Mouse (Mus musculus): ENCODE results near the gene Adam30.
"Not testable (repeated sequence)": the region's sequence is repeated elsewhere in the genome, so short reads cannot be mapped to it uniquely, and the experiment has no call there.

Gene Adam30

DNA sequence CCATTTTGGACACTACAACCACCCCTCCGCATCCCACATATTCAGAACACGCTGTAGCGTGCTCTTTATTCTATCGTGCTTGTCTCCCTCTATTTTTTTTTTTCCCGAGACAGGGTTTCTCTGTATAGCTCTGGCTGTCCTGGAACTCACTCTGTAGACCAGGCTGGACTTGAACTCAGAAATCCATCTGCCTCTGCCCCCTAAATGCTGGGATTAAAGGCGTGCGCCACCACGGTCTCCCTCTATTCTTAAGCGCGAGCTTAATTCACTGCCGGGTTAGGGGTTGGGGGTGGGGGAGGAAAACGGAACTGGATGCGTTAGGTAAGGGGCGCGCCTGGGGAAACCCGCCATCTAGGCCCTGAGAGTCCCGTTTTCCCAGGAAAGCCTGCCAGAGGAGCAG is at the start of gene Adam30:
Adam30 (plus strand) TSS at position 301 of the 400 bp plus-strand sequence.
- no peak for DNase-seq (ENCODE audit: low spot score)

DNA sequence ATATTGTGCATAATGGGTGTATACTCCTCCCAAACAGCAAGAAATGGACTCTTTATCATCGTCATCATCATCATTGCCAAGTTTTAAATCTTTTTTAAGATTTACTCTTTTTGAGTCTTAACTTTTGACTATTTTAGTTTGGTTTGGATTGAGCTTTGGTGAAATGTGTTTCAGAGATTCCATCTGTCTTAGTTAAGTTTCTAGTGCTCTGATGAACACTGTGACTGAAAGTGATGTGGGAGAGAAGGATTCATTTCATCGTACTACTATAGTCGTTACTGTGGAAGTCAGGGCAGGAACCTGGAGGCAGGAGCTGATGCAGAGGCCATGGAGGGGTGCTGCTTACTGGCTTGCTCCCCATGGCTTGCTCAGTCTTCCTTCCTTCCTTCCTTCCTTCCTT is 42.2 kb upstream of the Adam30 start:
- no peak for DNase-seq (ENCODE audit: low spot score)

DNA sequence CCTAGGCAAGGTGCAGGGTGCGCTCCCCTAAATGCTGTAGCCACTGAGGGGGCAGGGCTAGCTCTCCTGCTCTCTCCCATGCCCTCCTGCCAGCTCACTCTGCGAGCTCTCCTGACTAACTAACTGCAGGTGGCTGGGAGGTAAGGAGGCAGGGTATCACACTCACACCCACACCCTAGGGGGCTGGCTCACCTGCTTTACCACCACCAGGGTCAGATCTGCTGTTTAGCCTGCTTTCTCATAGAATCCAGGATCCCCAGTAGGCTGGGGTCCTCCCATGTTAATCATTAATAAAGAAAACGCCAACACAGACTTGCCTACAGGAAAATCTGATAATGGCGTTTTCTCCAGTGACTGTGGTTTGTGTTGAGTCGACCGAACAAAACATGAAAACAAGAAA is 41.1 kb upstream of the Adam30 start:
- DNase-seq (ENCODE audit: low spot score), result no peak

DNA sequence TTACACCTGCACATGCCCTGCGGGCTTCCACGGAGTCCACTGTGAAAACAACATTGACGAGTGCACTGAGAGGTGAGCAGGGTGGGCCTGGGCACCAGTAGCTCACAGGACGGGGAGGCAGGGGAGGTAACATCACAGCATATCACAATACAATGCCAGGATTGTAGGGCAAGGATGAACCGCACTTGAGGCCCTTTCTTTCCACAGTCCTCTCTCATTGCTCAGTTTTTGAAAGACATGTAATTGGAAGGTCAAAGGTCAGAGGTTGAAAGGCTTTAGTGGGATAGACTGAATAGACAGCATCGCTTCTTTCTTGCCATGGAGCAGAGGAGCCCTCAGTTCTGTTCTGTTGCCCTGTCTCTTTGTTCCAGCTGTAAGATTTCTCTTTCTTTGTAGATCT is 39.5 kb upstream of the Adam30 start:
- no peak for DNase-seq (ENCODE audit: low spot score)

DNA sequence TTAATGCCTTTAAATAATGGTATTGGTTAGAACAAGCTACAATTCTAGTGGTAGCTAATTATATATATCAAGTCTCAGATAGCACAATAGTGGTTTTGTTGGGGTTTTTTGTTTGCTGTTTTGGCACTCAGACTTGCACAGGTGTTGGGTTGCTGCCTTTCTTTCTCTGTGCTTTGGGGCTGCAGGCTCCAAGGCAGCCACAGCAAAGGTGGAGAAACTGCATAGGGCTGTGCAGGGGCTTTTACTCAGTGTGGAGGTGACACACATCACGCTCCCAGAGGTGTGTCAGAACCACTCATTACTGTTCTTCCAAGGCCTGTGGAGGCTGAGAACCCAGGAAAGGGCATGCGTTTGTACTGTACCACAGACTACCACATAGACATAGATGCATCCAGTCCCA is 32.7 kb upstream of the Adam30 start:
- no peak for DNase-seq (ENCODE audit: low spot score)

DNA sequence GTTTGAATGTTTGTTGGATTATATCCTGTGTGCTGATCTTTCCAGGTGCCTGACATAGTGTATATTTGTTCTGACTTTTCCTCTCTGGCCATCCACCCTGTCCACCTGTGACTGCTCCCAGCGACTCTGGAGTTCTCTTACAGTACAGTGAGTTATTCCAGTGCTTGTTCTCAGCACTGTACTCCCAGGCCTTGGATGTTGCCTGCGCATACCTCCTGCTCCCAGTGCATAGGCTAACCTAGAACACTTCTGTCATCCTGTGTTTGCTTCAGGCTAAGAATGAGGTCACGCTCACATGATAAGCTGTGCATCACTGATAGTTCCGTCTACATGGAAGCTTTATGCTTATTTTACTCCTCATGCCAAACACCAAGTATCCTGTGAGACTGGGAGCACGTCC is 31.7 kb upstream of the Adam30 start:
- no peak for DNase-seq (ENCODE audit: low spot score)

DNA sequence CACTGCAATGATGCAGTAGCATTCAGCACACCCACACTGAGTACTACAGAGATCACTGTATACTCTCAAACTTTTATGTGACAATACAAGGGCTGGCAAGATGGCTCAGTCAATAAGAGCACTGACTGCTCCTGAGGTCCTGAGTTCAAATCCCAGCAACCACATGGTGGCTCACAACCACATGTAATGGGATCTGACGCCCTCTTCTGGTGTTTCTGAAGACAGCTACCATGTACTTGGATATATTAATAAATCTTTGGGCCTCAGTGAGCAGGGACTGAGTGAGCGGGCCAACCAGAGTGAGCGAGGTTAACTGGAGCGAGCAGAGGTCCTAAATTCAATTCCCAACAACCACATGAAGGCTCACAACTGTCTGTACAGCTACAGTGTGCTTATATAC is 28.3 kb upstream of the Adam30 start:
- not testable (repeated sequence) for DNase-seq (ENCODE audit: low spot score)

DNA sequence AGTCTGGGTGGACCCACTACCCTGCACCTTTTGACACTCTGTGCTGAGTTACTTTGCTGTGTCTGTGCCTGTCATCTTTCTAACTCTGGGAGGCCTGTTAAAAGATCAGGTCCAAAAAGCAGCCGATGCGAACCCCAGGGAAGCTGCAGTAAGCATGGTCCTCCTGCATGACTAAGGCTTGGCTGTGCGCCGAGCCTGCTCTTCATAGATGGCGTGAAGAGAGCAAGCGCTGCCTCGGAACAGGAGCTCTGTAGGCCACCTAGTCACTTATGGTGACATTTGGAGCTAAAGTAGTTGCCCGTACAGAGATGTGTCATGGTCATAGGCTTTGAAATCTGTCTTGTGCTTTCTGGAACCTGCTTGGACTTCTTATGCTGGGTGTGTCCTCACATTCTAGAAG is 27.8 kb upstream of the Adam30 start:
- DNase-seq (ENCODE audit: low spot score), result no peak

DNA sequence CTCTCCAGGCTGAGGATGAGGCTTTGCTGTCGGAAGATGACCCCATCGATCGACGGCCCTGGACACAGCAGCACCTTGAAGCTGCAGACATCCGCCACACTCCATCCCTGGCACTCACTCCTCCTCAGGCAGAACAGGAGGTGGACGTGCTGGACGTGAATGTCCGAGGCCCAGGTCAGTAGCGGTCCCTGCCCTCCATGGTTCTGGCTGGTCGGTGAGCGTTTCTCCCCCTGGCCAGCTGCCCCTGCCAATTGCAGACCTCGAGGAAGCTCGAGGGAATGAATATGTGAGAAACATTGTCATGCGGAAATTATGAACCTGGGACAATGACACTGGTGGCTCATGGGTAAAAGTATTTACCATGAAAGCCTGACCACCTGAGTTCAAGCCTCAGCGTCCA is 19.0 kb upstream of the Adam30 start:
- DNase-seq (ENCODE audit: low spot score), result no peak

DNA sequence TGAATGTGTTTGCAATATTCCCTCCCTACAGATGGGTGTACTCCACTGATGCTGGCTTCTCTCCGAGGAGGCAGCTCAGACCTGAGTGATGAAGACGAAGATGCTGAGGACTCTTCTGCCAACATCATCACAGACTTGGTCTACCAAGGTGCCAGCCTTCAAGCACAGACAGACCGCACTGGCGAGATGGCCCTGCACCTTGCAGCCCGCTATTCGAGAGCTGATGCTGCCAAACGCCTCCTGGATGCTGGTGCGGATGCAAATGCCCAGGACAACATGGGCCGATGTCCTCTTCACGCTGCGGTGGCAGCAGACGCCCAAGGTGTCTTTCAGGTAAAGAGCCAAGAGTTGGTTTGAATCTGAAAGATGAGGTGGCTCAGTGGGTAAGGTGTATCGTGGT is 17.6 kb upstream of the Adam30 start:
- no peak for DNase-seq (ENCODE audit: low spot score)

DNA sequence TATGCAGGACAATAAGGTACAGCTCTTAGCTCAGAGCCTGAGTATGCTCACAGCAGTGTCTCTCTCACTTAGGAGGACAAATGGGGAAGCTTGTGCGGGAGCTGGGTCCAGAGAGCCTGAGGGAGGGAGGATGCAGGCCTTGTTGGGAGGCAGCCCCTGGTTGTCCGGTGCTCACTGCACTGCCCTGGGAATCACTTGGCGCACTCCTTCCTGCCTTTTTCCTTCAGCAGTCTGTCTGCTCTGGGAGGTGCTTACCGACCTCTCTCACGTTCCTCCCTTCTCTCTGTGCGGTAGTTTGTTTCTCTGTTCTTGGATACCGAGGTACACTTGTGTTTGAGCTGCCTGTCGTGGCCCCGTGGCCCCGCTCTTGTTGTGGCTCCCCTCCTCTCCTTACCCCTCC is 15.2 kb upstream of the Adam30 start:
- DNase-seq (ENCODE audit: low spot score), result no peak

DNA sequence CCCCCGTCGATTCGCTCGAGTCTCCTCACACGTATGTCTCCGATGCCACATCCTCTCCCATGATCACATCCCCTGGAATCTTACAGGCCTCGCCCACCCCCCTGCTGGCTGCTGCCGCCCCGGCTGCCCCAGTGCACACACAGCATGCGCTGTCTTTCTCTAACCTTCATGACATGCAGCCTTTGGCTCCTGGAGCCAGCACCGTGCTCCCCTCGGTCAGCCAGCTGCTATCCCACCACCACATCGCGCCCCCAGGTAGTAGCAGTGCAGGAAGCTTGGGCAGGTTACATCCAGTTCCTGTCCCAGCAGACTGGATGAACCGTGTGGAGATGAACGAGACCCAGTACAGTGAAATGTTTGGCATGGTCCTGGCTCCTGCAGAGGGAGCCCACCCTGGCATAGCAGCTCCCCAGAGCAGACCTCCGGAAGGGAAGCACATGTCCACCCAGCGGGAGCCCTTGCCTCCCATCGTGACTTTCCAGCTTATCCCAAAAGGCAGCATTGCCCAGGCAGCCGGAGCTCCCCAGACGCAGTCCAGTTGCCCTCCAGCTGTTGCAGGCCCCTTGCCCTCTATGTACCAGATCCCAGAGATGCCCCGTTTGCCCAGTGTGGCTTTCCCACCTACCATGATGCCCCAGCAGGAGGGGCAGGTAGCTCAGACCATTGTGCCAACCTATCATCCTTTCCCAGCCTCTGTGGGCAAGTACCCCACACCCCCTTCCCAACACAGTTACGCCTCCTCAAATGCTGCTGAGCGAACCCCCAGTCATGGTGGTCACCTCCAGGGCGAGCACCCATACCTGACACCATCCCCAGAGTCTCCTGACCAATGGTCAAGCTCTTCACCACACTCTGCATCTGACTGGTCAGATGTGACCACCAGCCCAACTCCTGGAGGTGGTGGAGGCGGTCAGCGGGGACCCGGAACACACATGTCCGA is 13.7 kb upstream of the Adam30 start:
- DNase-seq (ENCODE audit: low spot score), result no peak

DNA sequence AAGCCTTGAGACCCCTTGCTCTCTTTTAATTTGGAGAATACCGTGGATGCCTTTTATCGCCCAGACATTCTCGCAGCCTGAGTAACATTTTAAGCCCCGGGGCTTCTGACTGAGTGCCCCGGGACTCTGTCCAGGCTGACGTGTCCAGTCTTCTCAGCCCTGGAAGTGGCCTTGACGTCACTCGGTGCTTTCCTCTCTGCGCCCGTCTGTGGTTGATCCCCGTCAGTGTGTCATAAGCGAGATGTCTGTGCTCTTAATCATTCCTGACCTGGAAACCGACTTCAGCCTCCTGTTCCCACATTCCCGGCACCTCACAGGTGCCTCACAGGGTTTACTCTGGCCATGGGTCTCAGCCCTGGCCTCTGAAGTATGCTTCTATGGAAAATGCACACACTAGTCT is 12.7 kb upstream of the Adam30 start:
- DNase-seq (ENCODE audit: low spot score), result no peak

DNA sequence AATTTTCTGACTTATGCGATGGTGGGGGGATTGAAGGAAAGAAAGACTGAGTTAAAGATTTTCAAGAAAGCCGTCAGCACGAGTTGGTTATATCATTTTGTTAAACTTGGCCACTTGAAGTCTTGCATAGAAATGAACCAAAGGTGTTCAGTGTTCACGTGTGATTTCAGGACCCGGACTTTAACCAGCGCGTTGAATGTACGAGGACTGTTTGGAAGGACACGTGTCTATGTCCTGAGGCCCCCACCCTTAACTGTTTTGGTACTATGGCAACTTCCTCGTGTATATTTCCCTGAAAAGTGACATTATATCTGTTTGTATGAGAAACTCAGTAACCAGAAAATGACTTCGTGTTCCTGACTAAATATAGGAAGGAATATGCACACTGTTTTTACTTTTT is 10.5 kb upstream of the Adam30 start:
- DNase-seq (ENCODE audit: low spot score), result no peak

DNA sequence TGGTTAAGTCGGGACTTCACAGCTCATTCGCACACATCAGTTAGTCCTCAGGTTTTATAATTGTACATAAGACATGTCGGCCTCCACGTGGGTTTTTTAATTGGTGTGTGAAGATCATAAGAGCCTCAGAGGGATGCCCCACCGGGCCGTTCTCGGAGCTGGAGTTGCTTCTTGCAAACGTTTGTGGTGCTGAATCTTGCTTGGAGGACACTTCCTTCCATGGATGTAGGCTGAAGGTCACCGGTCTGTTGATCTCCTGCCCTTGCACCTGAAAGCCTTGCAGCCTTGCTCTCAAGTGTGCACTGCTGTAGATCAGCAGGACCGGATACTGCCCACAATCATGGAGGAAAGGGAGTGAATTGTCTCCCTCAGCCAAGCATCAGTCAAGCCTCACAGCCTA is 9.4 kb upstream of the Adam30 start:
- DNase-seq (ENCODE audit: low spot score), result no peak

DNA sequence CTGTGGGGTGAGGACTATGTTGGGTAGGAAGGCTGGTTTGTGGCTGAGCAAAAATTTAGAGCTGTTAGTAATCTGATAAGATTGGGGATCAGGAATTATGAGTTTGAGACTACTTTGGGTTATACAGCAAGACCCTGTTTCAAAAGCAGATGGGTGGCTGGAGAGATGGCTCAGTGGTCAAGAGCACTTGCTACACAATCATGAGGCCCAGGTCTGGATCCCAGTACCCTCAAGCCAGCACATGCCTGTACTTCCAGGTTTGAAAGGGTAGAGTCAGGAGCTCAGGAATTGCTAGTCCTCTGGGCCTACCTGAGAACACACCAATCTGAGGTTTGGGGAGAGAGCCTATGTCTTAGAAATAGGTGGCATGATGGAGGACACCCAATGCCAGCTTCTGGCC is 7.0 kb upstream of the Adam30 start:
- no peak for DNase-seq (ENCODE audit: low spot score)

DNA sequence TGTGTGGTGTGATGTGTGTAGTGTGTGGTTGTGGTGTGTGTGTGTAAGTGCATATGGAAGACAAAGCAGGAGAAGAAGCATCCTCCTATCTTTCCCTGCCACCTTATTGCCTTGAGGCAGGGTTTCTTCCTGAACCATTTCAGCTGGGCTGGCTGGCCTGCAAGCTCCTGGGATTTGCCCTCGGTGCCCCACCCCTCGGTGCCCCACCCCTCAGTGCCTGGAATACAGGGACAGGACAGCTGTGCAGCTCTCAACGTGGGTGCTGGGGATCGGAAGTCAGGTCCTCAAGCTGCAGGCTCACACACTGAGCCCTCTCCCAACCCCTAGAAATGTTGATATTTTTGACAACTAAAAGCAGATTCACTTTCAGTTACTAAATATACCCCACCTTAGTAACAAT is 4.3 kb upstream of the Adam30 start:
- DNase-seq (ENCODE audit: low spot score), result no peak

DNA sequence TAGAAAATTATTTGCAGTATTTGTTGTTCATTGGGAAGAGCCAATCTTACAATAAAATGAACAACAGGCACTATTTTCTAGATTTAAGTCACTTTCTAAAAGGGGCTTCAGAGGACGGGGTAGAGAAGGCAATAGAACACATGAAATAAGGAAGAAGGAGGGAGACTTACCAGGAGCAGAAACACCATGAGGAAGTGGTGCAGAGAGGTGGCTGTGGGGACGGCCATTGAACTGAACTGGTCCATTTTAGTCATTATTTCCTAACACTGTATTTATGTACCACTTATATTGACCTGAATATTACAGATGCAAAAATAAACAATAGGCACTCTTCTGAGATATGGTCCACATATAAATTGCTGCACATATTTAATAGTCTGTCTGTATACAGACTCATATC is 3.4 kb upstream of the Adam30 start:
- no peak for DNase-seq (ENCODE audit: low spot score)

DNA sequence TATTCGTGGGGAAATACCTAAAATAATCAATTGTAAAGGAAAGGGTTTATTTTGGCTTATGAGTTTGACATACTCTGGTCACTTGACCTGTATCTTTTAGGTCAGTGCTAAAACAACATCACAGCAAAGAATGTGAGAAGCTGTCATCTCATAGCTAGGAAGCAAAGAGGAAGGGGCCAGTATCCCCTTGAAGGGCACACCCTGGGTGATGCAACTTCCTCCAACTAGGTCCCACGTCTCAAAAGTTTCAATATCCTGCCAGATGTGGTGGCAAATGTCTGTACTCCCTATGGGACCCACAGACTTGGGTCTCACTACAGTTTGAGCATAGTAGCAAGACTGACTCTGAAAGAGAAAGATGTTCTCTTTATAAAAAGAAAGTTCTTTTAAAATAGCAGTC is 2.8 kb upstream of the Adam30 start:
- no peak for DNase-seq (ENCODE audit: low spot score)

DNA sequence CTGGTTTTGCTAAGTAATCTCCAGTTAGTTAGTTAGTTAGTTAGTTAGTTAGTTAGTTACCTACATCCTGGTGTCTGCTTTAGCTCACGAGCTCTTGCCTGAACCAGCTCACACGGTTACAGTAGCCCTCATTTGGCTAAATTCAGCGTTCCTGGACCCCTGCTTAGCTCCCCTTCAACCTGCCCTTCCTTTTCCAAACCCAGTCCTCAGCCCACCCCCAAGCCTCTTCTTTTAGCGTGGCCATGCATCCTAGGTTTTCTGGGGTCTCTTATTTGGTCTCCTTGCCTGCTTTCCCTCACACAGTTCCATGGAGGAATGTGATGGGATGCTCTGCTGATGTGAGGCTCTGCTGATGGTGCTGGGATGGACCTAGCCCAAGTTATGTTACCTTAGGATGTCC is 1.8 kb upstream of the Adam30 start:
- DNase-seq (ENCODE audit: low spot score), result no peak

DNA sequence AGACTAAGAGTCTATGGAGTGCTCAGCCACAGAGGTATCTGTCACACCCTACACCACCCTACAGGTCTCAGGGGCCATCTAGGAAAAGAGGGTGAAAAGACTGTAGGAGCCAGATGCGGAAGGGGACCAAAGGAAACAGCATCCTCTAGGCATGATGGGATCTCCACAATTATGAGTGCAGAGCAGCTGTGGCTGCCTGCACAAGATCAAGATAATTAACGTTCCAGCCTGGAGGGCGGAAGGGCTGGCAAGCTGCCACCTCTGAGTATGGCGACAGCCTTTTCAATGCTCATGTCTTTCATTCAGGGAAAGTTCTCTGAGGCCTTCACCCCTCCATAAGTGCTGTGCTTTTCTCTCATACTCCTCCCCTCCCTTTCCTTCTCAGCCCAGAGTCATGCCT is 1.1 kb upstream of the Adam30 start:
- no peak for DNase-seq (ENCODE audit: low spot score)

DNA sequence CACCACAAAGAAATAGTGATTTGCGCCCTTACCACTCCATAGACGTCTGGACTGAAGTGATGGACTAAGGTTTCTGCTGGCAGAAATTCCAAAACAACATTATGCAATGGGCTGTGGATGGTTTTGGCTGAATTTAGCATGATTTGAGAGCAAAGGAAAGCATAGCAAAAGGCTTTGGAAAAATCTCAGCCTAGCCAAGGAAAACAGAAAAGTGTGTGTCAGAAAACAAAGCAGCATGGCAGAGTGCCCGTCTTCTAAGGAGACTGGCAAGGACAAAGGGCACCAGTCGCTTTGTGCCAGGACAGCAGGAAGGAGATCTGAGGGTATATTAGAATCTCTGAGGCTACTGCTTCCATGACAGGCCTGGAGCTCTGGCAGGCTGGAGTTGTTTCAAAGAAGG is 17.9 kb downstream of the Adam30 start:
- peak; percentile 23 for DNase-seq (ENCODE audit: low spot score)

DNA sequence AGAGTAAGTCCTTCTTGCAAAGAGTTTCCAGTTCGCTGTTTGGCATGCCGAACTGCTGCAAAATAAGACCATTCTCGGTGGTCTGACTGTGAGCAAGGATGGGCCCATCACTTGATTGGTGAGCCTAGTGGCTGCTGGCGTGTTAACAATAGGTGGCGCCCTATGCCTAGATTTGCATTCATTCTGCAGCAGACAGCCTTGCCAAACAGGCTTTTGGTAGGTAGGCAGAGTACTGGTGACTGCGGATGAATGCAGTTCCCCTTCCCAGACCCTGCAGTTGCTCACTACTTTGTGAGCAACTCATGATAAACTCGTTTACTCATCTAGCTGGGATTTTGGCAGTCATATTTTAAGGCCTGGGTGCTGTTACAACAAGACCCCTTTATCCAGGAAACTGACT is 20.4 kb downstream of the Adam30 start:
- DNase-seq (ENCODE audit: low spot score), result peak; percentile 21

DNA sequence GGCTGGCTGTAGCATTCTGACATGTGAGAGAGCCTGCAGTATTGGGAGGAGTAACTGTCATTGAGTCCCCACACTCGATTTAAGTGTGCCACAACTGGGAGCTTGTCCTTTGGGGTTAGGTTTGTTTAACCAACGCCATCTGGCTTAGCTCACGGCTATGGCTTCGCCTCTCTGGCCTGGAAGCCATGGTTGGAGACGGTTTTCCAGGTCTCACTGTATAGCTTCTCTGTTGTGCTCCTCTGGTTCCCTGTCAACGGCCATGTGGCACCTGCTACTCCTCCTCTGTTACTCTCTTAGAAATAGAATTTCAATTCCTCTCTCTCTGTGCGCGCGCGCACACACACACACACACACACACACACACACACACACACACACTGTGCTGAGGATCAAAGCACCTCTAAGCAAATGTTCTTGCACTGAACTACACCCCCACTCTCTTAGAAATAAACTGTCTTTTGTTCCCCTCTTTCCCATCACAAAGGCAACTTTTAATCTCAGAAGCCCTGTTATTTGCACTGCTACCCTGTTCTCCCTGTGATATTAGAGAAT is 24.8 kb downstream of the Adam30 start:
- no peak for DNase-seq (ENCODE audit: low spot score)
